Mouse (Mus musculus): ENCODE measurements around the gene Akt3.

Gene Akt3

GRCm38 (mm10) chr1:177051366-177051963 lies 206.5 kb downstream of the Akt3 start:
- DNase-seq (ENCODE audit: low spot score in 2 of 2), result no peak

DNA sequence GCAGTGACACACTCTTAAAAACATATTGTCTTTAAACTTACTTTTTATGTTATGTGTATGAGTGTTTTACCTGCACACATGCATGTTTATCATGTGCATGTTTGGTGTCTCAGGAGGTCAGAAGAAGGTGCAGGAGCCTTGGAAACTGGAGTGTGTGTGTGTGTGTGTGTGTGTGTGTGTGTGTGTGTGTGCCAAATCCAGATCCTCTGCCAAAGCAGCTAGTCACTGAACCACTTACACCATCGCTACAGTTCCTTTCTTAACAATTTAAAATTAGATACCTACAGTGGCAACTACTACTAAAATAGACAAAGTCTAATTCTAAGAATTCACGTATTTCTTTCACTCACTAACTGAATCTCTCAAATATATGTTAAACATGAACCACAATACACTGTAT lies 209.2 kb downstream of the Akt3 start:
- no peak for DNase-seq (ENCODE audit: low spot score in 2 of 2)

DNA sequence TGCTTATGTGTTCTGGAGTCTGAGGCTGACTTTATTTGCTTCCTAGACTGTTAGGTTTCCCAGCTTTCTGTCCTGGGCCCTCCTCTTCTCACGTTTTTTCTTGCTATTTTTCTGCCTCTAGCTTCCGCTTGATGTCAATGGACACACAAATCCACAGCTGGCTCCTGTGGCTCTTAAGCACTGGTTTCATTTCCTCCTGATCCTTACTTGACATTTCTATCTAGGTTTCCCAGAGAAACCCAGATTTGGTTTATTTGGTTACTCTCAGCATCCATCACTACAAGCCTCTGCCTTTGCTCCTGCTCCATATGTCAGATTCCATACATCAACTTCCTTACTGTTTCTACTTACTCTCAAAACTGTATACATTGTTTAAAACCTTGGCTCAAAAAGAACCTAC lies 211.0 kb downstream of the Akt3 start:
- DNase-seq (ENCODE audit: low spot score in 2 of 2), result no peak

DNA sequence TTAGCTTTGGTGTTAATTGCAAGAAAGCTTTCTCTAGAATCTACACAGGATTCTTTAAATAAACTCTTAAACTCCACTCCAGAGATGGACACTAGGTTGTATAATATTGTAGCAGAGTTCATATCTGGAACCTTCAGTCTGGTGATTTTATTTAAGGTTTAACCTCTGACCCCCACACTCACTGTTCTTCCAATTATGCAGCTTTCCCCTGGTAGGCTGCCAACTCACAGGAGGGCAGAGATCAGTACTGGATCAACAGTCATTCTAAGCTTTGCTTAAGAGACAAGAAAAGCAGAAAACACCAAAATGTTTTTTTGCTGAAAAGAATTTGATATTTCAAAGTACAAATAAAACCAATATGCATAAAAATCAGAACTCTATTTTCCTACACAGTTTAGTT lies 212.1 kb downstream of the Akt3 start:
- no peak for DNase-seq (ENCODE audit: low spot score in 2 of 2)

- no peak for DNase-seq (ENCODE audit: low spot score in 2 of 2)
Measured at GRCm38 (mm10) chr1:177040058-177040457, 217.9 kb downstream of the Akt3 start.

DNA sequence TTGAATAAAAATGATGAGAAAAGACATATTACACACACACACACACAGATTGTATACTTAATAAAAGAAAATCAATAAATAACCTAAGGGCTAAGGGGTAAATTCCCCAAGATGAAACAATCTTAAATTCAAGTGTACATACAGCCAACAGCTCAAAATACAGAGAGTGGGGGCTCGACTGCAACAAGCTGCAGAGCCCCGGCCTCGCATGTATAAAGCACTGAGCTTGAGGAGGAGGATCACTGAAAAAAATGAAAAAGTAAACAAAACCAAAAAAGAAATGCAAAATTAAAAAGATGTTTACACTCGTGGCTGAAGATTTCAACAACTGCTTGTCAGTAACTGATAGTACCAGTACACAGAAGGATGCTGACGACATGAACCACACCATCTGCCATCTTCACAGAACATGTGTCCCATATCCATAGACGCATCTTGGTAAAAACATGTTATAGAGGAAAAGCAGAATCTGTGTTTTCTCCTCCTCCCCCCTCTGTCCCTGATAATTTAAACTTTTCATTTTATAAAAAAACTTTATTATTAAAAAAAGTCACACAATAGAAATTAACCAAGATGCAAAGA lies 218.8 kb downstream of the Akt3 start:
- DNase-seq (ENCODE audit: low spot score in 2 of 2), result no peak

DNA sequence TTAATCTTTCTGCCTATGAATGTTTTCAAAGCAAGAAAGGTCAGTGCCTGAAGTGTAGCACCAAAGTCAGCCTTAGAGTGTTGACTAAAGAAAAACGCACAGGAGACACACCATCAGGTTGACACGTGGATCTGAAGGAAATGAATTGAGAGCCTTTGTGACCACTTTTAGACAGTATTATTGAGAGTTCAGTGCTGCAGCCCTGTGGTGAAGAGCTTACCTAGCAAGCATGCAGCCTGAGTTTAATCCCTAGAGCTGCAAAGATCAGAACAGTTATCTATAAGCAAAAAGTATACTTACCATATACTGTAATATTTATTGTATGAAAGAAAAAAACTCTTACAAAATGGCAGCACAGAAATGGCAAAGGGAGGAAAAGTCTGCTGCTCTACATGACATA lies 219.6 kb downstream of the Akt3 start:
- no peak for DNase-seq (ENCODE audit: low spot score in 2 of 2)

- no peak for DNase-seq (ENCODE audit: low spot score in 2 of 2)
Measured at GRCm38 (mm10) chr1:177035460-177035859, 222.5 kb downstream of the Akt3 start.

DNA sequence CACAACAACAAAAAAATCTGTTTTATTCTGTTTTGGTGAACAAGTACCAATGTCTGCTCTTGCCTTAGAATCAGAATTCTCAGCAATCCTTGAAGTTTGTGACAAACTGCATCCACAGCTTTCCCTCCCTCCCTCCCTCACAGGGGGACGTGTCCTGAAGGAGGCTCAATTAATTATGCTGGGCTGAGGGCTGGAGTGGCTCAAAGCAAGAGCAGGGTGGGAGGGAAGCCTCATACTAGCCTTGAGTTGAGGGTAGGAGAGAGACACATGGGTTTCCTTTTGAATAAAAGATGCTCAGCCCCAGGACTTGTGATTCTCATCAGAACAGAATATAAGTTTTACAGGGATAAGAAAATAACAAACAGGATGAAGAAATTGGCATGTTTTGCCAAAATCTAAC lies 225.8 kb downstream of the Akt3 start:
- DNase-seq (ENCODE audit: low spot score in 2 of 2), result no peak

DNA sequence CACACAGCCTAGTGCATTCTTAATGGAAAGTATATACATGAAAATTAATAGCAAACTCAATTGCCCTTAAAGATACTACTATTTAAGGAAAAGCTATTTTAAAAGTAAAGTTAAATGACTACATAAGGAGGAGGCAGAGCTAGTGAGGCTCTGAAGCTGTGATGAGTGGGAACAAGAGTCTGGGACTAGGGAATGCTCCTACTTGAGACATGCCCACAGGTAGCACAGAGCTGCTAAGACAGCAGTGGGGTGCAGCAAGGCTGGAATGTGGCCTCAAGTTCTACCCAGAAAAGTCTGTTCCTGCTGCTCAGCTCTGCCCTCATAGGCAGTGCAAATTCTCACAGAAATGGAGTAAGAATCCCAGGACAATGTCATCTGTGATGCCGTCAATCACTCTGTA lies 226.8 kb downstream of the Akt3 start:
- no peak for DNase-seq (ENCODE audit: low spot score in 2 of 2)

DNA sequence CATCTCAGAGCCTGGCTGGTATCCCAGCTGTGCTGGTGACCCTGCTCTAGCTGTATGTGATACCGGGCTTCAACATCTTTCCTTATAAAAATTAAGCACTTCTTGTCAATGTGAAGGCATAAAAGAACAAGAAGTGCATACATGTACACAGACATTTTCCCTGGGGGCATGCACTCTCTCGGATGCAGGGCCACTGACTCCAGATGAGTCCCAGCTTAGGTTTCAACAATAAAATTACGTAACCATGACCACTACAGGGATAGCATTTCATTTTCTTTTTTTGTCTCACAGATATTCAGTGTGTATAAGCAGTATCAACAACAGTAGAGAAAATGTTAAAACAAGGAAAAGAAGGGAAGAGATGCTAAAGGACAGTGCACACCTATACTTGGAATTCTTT lies 227.3 kb downstream of the Akt3 start:
- DNase-seq (ENCODE audit: low spot score in 2 of 2), result no peak

DNA sequence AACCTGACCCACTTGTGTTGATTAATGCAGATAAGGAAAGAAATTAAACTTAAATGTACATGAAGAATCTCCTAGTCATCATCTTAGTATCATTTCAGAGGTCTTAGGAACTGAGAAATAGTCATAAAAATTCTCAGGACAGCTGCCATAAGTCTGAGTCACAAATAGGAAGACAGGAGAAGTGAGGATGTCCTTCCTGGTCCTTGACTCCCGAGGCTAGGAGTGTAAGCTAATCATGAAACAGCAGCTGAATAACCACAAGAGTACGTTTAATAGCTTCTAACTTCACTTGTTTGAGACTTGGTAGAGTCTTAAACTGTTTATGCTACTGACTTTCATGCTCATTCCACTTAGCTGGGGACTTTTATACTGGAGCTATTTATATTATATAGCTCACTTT lies 229.0 kb downstream of the Akt3 start:
- DNase-seq (ENCODE audit: low spot score in 2 of 2), result no peak

DNA sequence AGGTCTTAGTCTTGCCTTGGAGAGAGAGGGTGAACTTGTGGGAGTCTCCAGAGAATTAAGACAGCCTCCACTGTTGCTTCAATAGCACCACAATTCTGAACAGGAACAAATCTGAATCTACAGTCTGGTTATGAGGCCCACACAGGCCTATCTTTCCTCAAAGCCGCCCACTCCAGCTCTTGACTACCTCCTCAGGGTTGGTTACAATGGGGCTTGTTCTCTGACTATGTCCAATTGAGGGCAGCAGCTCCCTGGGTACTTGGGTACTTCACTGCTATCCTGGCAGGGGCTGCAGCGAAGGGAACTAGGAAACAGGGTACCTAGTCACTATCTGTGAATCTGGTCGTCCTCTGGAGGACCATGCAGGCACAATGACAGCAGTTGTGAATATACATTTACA lies 230.3 kb downstream of the Akt3 start:
- DNase-seq (ENCODE audit: low spot score in 2 of 2), result no peak

DNA sequence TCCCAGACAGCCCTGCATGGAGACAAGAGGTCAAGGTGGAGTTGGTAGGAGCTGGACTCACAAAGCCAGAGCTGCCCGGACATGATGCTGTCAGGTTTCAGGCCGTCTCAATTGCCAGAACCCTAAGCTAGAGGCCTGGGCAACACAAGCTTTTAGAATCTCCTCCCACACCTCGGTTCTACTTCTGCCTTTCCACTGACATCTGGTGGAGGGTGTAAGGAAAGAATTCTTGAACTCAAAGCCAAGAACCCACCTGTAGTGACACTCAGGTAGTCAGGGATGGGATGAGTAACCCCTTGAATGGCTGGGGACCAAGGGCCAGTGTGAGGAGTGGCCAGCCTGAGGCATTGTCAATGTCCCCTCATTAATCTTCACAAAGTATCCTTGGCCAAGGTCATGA lies 235.3 kb downstream of the Akt3 start:
- DNase-seq (ENCODE audit: low spot score in 2 of 2), result no peak

GRCm38 (mm10) chr1:177019668-177020067 lies 238.3 kb downstream of the Akt3 start:
- DNase-seq (ENCODE audit: low spot score in 2 of 2), result no peak

GRCm38 (mm10) chr1:177018750-177019149 lies 239.3 kb downstream of the Akt3 start:
- no peak for DNase-seq (ENCODE audit: low spot score in 2 of 2)

- DNase-seq (ENCODE audit: low spot score in 2 of 2), result no peak
Measured at GRCm38 (mm10) chr1:177016729-177017128, 241.3 kb downstream of the Akt3 start.

- DNase-seq (ENCODE audit: low spot score in 2 of 2), result no peak
Measured at GRCm38 (mm10) chr1:177015917-177016316, 242.1 kb downstream of the Akt3 start.

DNA sequence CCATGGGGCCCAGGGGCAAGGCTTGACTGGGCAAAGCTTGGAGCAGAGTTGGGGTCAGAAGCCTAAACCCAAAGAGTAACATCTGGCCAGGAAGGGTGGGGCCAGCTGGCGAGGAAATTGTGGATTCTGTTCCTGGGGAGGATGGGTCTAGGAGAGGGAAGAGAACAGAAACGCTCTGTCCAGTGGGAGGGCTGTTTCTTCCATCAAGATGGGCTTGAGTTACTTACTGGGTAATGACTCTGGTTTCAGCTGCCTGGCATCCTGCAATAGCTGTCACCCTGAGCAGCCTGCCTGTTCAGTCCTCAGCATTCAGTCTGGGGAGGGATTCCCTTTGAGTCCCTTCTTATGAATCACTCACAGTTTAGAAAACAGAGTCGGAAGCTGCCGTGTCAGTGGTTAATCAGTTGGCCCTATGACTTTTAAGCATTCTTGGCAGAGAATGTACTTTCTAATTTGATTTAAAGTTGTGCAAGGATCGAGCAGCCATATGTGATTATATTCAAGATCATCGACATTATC lies 243.0 kb downstream of the Akt3 start:
- DNase-seq (ENCODE audit: low spot score in 2 of 2), result no peak

GRCm38 (mm10) chr1:177014346-177014745 lies 243.7 kb downstream of the Akt3 start:
- no peak for DNase-seq (ENCODE audit: low spot score in 2 of 2)

DNA sequence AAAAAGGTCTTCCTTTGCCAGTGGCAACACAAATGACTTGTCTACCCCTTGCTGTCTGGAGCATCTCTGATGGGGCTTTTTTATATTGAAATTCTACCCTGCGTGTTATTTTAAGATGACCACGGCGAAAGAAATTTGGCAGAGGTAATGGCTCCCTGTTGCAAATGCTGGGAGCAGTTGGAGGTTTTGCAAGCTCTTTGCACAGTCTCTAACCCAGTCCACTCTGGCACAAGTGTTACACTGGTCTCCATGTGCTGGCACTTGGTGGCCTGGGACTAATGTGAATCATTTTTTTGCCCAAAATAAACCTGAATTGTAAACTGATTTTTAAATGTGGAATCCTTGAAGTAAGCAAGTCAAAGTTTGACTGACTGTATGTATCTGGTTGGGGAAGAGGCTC lies 244.2 kb downstream of the Akt3 start:
- DNase-seq (ENCODE audit: low spot score in 2 of 2), result no peak

DNA sequence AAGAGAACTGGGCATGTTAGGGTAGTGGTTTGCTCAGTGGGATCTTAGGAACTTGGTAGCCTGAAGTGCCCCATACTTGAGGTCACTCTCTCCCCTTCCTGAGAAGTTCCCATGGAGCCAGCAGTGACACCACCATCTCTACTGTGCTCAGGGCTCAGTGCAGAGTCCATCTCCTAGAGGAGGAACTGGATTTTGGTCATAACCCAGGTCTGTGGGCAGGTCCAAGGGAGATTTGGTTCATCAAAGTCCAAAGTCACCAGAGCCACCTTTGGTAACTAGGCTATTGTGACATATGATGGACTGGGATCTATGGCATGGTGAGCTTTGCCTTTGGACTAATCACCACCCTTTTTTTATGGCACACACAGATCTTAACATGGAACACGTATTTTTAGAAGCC lies 244.7 kb downstream of the Akt3 start:
- DNase-seq (ENCODE audit: low spot score in 2 of 2), result no peak

GRCm38 (mm10) chr1:177012774-177013173 lies 245.2 kb downstream of the Akt3 start:
- no peak for DNase-seq (ENCODE audit: low spot score in 2 of 2)

- DNase-seq (ENCODE audit: low spot score in 2 of 2), result no peak
Measured at GRCm38 (mm10) chr1:177011688-177012087, 246.3 kb downstream of the Akt3 start.

All from spleen, postnatal 14 days (tissue).